Mouse (Mus musculus) brain, embryonic 14.5 days (tissue): ENCODE data around the gene 2310034G01Rik.

Experiments used
- CTCF ChIP-seq: fragments of 200-500 bp; IDR thresholded peaks from 2 replicates; pipeline ENCODE4 v1.5.1; 2012; ENCODE audit warnings: inconsistent platforms, mild to moderate bottlenecking, moderate library complexity, borderline replicate concordance; ENCODE audit not compliant: insufficient read depth, insufficient read length; ENCODE audit errors: extremely low read depth
- POLR2A ChIP-seq: fragments of 200-500 bp; IDR thresholded peaks from 2 replicates; pipeline ENCODE4 v1.6.1; 2012; ENCODE audit warnings: mild to moderate bottlenecking, inconsistent platforms, borderline replicate concordance; ENCODE audit not compliant: poor library complexity, insufficient read depth, insufficient read length, severe bottlenecking; ENCODE audit errors: extremely low read depth

GRCm38 (mm10) chr19:46329951-46330350 lies 20.2 kb downstream of the 2310034G01Rik start:
- no peak for TF ChIP-seq POLR2A
- peak; percentile 82 for TF ChIP-seq CTCF
